Mouse (Mus musculus) liver, adult 2 months (tissue): Measurements from ENCODE around the gene Macrod1.

Source experiments
- CTCF ChIP-seq: fragments of 200-500 bp; IDR thresholded peaks from 2 replicates; pipeline ENCODE4 v1.5.1; 2011; ENCODE audit warnings: low read depth, low read length, control low read depth
- POLR2A ChIP-seq: fragments of 200-500 bp; IDR thresholded peaks from 2 replicates; pipeline ENCODE4 v1.6.1; 2011; ENCODE audit warnings: low read length, control low read depth; ENCODE audit not compliant: insufficient read depth; ENCODE audit errors: extremely low read depth

DNA sequence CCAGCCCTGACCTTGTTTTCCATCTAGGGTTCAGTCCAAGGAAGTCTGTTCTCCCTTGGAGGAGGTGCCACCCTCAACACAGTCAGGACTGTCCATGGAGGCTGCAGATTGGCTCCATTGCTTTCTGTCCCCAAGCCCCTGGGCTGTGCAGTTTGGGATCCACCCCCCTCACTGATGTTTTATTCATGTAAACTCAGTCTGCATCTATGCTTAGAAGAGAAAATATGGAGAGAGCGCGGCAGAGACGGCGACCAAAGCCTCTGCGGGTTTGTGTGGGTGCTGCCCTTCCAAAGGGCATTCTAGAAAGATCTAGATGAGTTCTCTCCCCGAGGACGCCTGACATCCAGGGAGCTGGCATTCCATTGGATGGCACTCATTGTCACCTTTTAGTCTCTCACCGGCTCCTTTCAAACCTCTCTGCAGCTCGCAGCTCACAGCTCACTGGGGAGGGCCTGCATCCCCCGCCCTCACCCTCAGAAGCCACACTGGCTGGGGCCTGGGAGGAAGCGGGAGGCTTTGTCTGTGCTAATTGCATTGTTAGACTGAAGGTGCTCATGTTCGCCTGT lies 84.3 kb downstream of the Macrod1 start:
- TF ChIP-seq CTCF (no peak), POLR2A (no peak)
